Mouse (Mus musculus) liver, embryonic 14.5 days (tissue): ENCODE results near the gene Nfe2l2. TPM values are rescaled to one million over a fixed set of nuclear protein-coding genes. Genes with fewer than 3 reads are reported as not detected.

ENCODE experiments used
- ATAC-seq: fragments of 200-750 bp; cut with Nextera tagmentation; 2 replicates; pipeline ENCODE4 v1.8.0; 2017; ENCODE audit warnings: moderate number of reproducible peaks, mild to moderate bottlenecking, moderate library complexity; ENCODE audit not compliant: insufficient read depth
- DNase-seq, 3 experiments: peaks; one replicate each; pipeline ENCODE4 v3.0.0-alpha.2; 2012 to 2013; ENCODE audit warnings: low read depth in 3 of 3, low spot score in 3 of 3
- H3K27ac ChIP-seq: fragments of 300-500 bp; sonication (generic); 2 replicates; pipeline ENCODE4 v1.5.1; 2014; ENCODE audit warnings: moderate library complexity, mild to moderate bottlenecking, control low read depth, inconsistent platforms
- H3K27me3 ChIP-seq: fragments of 300-500 bp; sonication (generic); 2 replicates; pipeline ENCODE4 v1.6.1; 2014; ENCODE audit warnings: mild to moderate bottlenecking, low read length, moderate library complexity; ENCODE audit not compliant: control insufficient read depth, insufficient read depth
- H3K36me3 ChIP-seq: fragments of 300-500 bp; sonication (generic); replicated peaks from 2 replicates; pipeline ENCODE4 v1.6.1; 2014; ENCODE audit warnings: low read depth; ENCODE audit not compliant: control insufficient read depth, insufficient read depth
- H3K4me1 ChIP-seq, 2 experiments: fragments of 200-500 bp in 1 of 2; fragments of 300-500 bp in 1 of 2; sonication (generic) in 1 of 2; replicated peaks; 2 replicates each; pipeline ENCODE4 v1.6.1; 2012 to 2014; ENCODE audit warnings: antibody characterized with exemption in 1 of 2, inconsistent platforms in 1 of 2, low read length in 1 of 2; ENCODE audit not compliant: control insufficient read depth in 2 of 2, insufficient read depth in 2 of 2
- H3K4me2 ChIP-seq: fragments of 300-500 bp; sonication (generic); 2 replicates; pipeline ENCODE4 v1.6.1; 2014; ENCODE audit warnings: low read depth, mild to moderate bottlenecking, control low read depth, moderate library complexity
- H3K4me3 ChIP-seq, 2 experiments: fragments of 200-500 bp in 1 of 2; fragments of 300-500 bp in 1 of 2; sonication (generic) in 1 of 2; 2 replicates each; pipeline ENCODE4 v1.5.1; 2012 to 2014; ENCODE audit warnings: low read depth in 2 of 2, low read length in 2 of 2, mild to moderate bottlenecking in 2 of 2, control low read depth in 1 of 2, inconsistent platforms in 1 of 2, moderate library complexity in 1 of 2; ENCODE audit not compliant: insufficient read depth in 1 of 2
- H3K9ac ChIP-seq: fragments of 300-500 bp; sonication (generic); replicated peaks from 2 replicates; pipeline ENCODE4 v1.6.1; 2014; ENCODE audit warnings: mild to moderate bottlenecking, control low read depth, moderate library complexity
- H3K9me3 ChIP-seq: fragments of 300-500 bp; sonication (generic); 2 replicates; pipeline ENCODE4 v1.6.1; 2016; ENCODE audit warnings: low read length, mixed read lengths; ENCODE audit not compliant: control insufficient read depth
- CTCF ChIP-seq: IDR thresholded peaks from 2 replicates; pipeline ENCODE4 v1.5.1; 2016; ENCODE audit warnings: antibody characterized with exemption, low read depth, control low read depth
- WGBS: fragments of 180-500 bp; shearing (Covaris S2); extraction: QIAGEN DNeasy Blood & Tissue Kit; methylation state at CpG from one replicate; pipeline ENCODE4 v1.1.7; 2014; ENCODE audit not compliant: insufficient replicate concordance; 5-methylcytosine and 5-hydroxymethylcytosine counted together
- microRNA-seq: library from miRNA; unstranded; fragments of <30 nt; microRNA quantifications from one replicate; pipeline ENCODE4, GENCODE M21; 2016
- polyA plus RNA-seq, 2 experiments: library from polyadenylated mRNA; depleted of rRNA in 1 of 2; stranded (reverse) in 1 of 2; unstranded in 1 of 2; fragments of >200 nt; fragmentation: Nextera tagmentation in 1 of 2; extraction: Ambion mirVana in 1 of 2; gene quantifications; 2 replicates each; pipeline versions ENCODE4 v1.2.1 to v1.2.3; 2012 to 2014

Nfe2l2 gene
- polyA plus RNA-seq, 2 experiments = 30.4 to 40.0 TPM

GRCm38 (mm10) chr2:75626597-75627440, 77.6 kb downstream of the Nfe2l2 start:
- no peaks in the 10 kb centered on the region for H3K4me1 ChIP-seq
- 69% methylated on average over 6 of the region's 6 CpGs for WGBS
- no peak overlapping the region for H3K4me3 ChIP-seq
- no peaks in the 10 kb centered on the region for H3K36me3 ChIP-seq
- no peak for TF ChIP-seq CTCF
- ATAC-seq = no peak
- no peak overlapping the region for H3K4me2 ChIP-seq
- H3K9ac ChIP-seq = no peak overlapping the region
- no peak for DNase-seq
- no peak overlapping the region for H3K27ac ChIP-seq
- H3K9me3 ChIP-seq = no peaks in the 10 kb centered on the region
- H3K27me3 ChIP-seq = no peaks in the 10 kb centered on the region

Small RNA genes within 50 kb of the gene (microRNA-seq; reads per million reads assigned to microRNA genes)
- gene Gm24574 = not detected

Other genes starting within 250 kb of the Nfe2l2 start
- gene Hnrnpa3, start 45.4 kb downstream of the Nfe2l2 start, polyA plus RNA-seq (2012; rRNA removed) = 189 and 409 TPM in 2 replicates
- gene Hnrnpa3, start 45.4 kb downstream of the Nfe2l2 start, polyA plus RNA-seq (2014; fragmentation: Nextera tagmentation; extraction: Ambion mirVana) = 85.0 and 93.4 TPM in 2 replicates
- 4.1 and 5.6 TPM in 2 replicates for gene Agps, start 127.5 kb upstream of the Nfe2l2 start, polyA plus RNA-seq (2012; rRNA removed)
- 13.8 and 14.3 TPM in 2 replicates for gene Agps, start 127.5 kb upstream of the Nfe2l2 start, polyA plus RNA-seq (2014; fragmentation: Nextera tagmentation; extraction: Ambion mirVana)
- gene Ttc30b, start 233.9 kb upstream of the Nfe2l2 start, polyA plus RNA-seq (2012; rRNA removed) = 0.56 and 0.58 TPM in 2 replicates
- gene Ttc30b, start 233.9 kb upstream of the Nfe2l2 start, polyA plus RNA-seq (2014; fragmentation: Nextera tagmentation; extraction: Ambion mirVana) = 0.69 and 1.0 TPM in 2 replicates